Mouse (Mus musculus): ENCODE results near the gene Cypt2.
"Not testable (repeated sequence)": the region's sequence is repeated elsewhere in the genome, so short reads cannot be mapped to it uniquely, and the experiment has no call there.

Gene Cypt2

GRCm38 (mm10) chrX:105499472-105499871 is at the start of gene Cypt2:
Gene Cypt2, plus strand, starts transcription at chrX:105499772.
- DNase-seq = not testable (repeated sequence)

- DNase-seq = no peak
Observed at GRCm38 (mm10) chrX:105546234-105546633, 46.7 kb downstream of the Cypt2 start.

All from kidney, adult 8-10 months (tissue).